Mouse (Mus musculus) liver, adult 2 months (tissue): ENCODE measurements at regions not wholly inside any gene's neighbourhood (a gene's known extent, or its start where the extent isn't known, plus 50 kb on each side); places are given as distances from the start of the nearest gene placed in this dataset.

Experiments
- CTCF ChIP-seq: fragments of 200-500 bp; IDR thresholded peaks from 2 replicates; pipeline ENCODE4 v1.5.1; 2011; ENCODE audit warnings: low read depth, low read length, control low read depth
- POLR2A ChIP-seq: fragments of 200-500 bp; IDR thresholded peaks from 2 replicates; pipeline ENCODE4 v1.6.1; 2011; ENCODE audit warnings: low read length, control low read depth; ENCODE audit not compliant: insufficient read depth; ENCODE audit errors: extremely low read depth

DNA sequence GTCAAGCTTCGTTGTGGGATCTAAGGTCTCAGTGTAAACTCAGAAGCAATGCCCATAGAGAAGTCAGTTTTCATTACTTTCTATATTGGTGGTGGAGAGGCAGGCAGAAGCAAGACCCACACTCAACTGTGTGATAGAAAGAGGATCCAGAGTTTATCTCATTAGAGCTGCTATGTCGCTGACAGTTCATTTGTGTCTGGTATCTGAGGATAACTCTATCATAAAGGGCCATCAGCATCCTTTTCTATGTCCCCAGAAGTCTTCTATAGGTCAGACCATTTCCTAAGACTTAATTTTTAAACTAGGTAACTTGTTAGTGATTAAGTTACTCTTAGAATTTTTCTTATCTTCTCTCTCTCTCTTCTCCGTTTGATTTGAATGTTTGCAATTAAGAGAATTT, 252.8 kb downstream of the Ndfip2 start:
- no peak for TF ChIP-seq CTCF
- no peak for TF ChIP-seq POLR2A
